Mouse (Mus musculus) lung, adult 2 months (tissue): Measurements from ENCODE around the gene Rag1.

Experiments used
- CTCF ChIP-seq: fragments of 200-500 bp; IDR thresholded peaks from 2 replicates; pipeline ENCODE4 v1.5.1; 2011; ENCODE audit warnings: mild to moderate bottlenecking, low read length, control low read depth; ENCODE audit not compliant: insufficient read depth
- POLR2A ChIP-seq: fragments of 200-500 bp; IDR thresholded peaks from 2 replicates; pipeline ENCODE4 v1.6.1; 2011; ENCODE audit warnings: low read depth, mild to moderate bottlenecking, control low read depth, low read length, borderline replicate concordance; ENCODE audit errors: extremely low read depth

GRCm38 (mm10) chr2:101597186-101597585, 52.1 kb downstream of the Rag1 start:
- TF ChIP-seq CTCF = no peak
- no peak for TF ChIP-seq POLR2A
